Mouse (Mus musculus): ENCODE measurements around the gene Nfe2l2.

- no peak for TF ChIP-seq E2F4 (IDR thresholded peaks at IDR 0.05; ENCODE audit: insufficient read depth)
- TF ChIP-seq USF1 (IDR thresholded peaks at IDR 0.05; ENCODE audit: low read depth): no peak
- TF ChIP-seq POLR2A (IDR thresholded peaks at IDR 0.05; ENCODE audit: insufficient read length, low read depth): no peak
- no peak for TF ChIP-seq REST (IDR thresholded peaks at IDR 0.05; ENCODE audit: insufficient read depth, insufficient read length)
- TF ChIP-seq TCF12 (IDR thresholded peaks at IDR 0.05; ENCODE audit: insufficient read depth, poor library complexity, severe bottlenecking): no peak
Measured at GRCm38 (mm10) chr2:75632043-75632442, 72.4 kb downstream of the Nfe2l2 start.
